Mouse (Mus musculus) heart, postnatal 0 days (tissue): Measurements from ENCODE around the gene Rassf8.

Experiments used
- CTCF ChIP-seq: IDR thresholded peaks from 2 replicates; pipeline ENCODE4 v1.5.1; 2016; ENCODE audit warnings: antibody characterized with exemption, control low read depth, low read depth
- EP300 ChIP-seq: IDR thresholded peaks from 2 replicates; pipeline ENCODE4 v1.6.1; 2016; ENCODE audit warnings: antibody characterized with exemption, low read depth

DNA sequence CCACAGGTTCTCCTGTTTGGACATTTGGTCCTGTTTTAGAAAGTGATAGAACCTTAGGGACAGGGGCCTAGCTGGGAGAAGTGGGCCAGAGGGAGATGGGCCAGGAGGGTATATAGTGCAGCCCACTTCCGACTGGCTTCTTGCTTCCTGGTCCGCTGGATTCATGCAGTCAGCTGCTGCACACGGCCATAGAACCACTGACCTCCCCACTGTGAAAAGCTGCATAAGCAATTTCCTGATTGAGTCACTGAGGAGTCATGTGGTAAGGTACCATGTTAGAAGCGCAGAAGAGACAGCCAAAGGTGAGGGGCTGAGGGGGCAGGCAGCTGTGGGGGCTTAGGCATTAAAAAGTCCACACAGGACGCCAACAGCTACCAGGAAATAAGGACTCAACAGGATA lies 75.7 kb downstream of the Rassf8 start:
- TF ChIP-seq CTCF (no peak), EP300 (no peak)
